Mouse (Mus musculus) layer of hippocampus, adult 11-12 months (tissue): ENCODE data around the gene Gm5724.
A peak's percentile ranks its signal among the peaks of the same experiment; 100 is the strongest.

ENCODE experiments used
- DNase-seq: peaks from one replicate; pipeline ENCODE4 v3.0.0; 2022; ENCODE audit warnings: low spot score

Gm5724 gene

DNA sequence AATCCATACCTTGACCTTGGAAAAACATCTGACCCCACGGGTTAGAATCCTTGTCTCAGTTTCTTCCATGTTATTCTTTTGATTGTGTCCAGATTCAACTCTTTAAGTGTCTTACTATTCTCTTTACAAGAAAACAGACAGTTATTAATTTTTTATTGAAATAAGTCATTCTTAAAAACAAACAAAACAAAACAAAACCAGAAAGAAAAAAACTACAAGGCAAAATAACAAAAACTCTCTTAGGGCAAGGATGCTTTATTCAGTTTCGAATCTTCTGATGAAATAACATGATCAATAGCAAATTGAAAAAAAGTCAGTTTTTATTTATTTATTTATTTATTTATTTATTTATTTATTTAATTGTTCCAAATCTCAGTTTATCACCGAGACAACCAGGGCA lies at the start of gene Gm5724:
Gene Gm5724, minus strand, starts transcription at position 101 of the 400 bp plus-strand sequence.
- DNase-seq, result no peak

GRCm38 (mm10) chr6:141797837-141798236 lies 24.2 kb upstream of the Gm5724 start:
- peak; percentile 39 for DNase-seq

- no peak for DNase-seq
Measured at GRCm38 (mm10) chr6:141774476-141774875, 866 bp upstream of the Gm5724 start.

DNA sequence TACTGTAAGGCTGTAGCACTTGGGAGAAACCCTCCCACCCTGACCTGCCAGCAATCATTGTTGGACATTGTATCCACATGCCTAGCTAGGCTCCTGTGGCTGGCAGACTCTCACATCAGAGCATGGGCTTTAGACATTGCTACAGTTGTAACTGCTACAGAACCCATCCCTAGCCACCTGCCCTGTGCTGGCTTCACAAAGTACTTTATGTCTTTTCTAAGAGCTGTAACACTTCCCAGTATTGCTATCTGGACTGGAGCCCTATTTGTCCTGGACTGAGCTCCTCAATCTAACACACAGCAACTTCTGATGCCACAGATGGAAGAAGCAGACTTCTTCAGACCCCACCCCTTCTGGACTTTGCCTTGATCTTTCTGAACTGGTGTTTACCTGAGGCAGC lies 82.4 kb downstream of the Gm5724 start:
- no peak for DNase-seq

GRCm38 (mm10) chr6:141687008-141687407 lies 86.6 kb downstream of the Gm5724 start:
- DNase-seq, result peak; percentile 11
